Mouse (Mus musculus): Measurements from ENCODE around the gene Atp9a.

DNA sequence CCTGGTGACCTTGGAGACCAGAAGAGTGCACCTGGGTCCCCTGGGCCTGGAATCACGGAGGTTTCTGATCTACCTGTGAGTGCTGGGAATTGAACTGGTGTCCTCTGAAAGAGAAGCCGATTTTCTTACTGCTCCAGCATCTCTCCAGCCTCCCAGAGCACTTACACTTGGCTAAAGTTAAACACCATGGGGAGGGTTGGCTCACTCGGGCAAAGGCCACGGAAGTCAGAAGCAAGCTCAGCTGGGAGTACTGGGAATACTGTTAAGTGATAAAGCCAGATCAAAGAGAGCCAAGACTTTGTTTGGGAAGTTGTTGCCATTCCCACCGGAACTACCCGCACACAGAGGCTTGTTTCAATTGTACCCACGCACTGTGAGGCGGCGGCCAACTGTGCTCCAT lies 87.7 kb downstream of the Atp9a start:
- TF ChIP-seq HCFC1 (IDR thresholded peaks at IDR 0.05; ENCODE audit: borderline replicate concordance, insufficient read depth, low read length) = no peak
- no peak for TF ChIP-seq MAFK (IDR thresholded peaks at IDR 0.05; ENCODE audit: insufficient read depth, low read depth, low read length)
- no peak for TF ChIP-seq CHD2 (IDR thresholded peaks at IDR 0.05; ENCODE audit: low read depth, low read length)
- TF ChIP-seq ZC3H11A (IDR thresholded peaks at IDR 0.05; ENCODE audit: borderline replicate concordance, low read depth, low read length) = no peak
- TF ChIP-seq ZNF384 (IDR thresholded peaks at IDR 0.05; ENCODE audit: low read depth, low read length) = no peak
